Mouse (Mus musculus): ENCODE measurements around the gene Olfr1150-ps1. TPM values are rescaled to one million over a fixed set of nuclear protein-coding genes. Genes with fewer than 3 reads are reported as not detected.

Gene Olfr1150-ps1
- total and polyA plus RNA-seq, 2 experiments: not detected

DNA sequence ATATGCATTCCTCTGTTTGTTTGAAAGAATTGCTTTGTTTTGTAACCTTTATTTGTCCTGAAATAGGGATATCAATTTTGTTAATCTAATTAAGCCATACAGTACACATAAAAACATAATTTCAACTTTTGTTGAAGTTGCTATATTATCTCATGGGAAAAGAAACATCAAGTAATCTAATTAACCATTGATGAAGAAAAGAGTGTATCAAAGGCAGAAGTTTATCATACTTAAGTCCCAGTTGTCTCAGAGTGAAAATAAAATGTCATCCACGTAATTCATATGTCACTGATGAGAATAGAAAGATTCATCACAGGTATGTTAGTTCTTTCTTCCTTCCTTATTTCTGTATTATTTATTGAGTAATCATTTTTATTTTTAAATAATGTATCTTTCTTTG is 50.9 kb downstream of the Olfr1150-ps1 start, which contains the start of gene Olfr1153:
Gene Olfr1153 (plus strand): TSS at position 301 of the 400 bp plus-strand sequence.
- TF ChIP-seq POLR2A (IDR thresholded peaks at IDR 0.05; ENCODE audit: extremely low read depth, insufficient read depth, low read length) (no peak), CTCF (IDR thresholded peaks at IDR 0.05; ENCODE audit: low read depth, low read length) (no peak)
- no peak for DNase-seq (ENCODE audit: extremely low read depth, low read depth, low spot score)
- WGBS: 57% methylated on average over 1 of the region's 1 CpGs

More for the DNA sequence above, 50.9 kb downstream of the Olfr1150-ps1 start, which contains the start of gene Olfr1153:
- Histone ChIP-seq H3K4me3 (ENCODE audit: insufficient read depth, low read depth, low read length) (no peak within 1 kb of the TSS), H3K36me3 (ENCODE audit: control insufficient read depth, insufficient read depth, low read length) (no peaks in the 10 kb centered on the region), H3K27ac (replicated peaks; ENCODE audit: insufficient read depth, low read depth, low read length) (no peak within 1 kb of the TSS), H3K79me2 (ENCODE audit: control insufficient read depth, insufficient read depth, low read length) (no peaks in the 10 kb centered on the region), H3K9ac (ENCODE audit: low read depth, low read length) (no peak within 1 kb of the TSS), H3K4me1 (ENCODE audit: control insufficient read depth, insufficient read depth, low read length) (no peaks in the 10 kb centered on the region), H3K27me3 (ENCODE audit: control insufficient read depth, insufficient read depth, low read length) (no peaks in the 10 kb centered on the region)

Other genes with a start within 250 kb of the Olfr1150-ps1 start
- not detected in 2 replicates for gene Olfr1130, start 237.8 kb upstream of the Olfr1150-ps1 start, total RNA-seq (2014; rRNA removed)
- gene Olfr1130, start 237.8 kb upstream of the Olfr1150-ps1 start, polyA plus RNA-seq (2012; rRNA removed): not detected in 2 replicates
- not detected in 2 replicates for gene Olfr1131, start 216.9 kb upstream of the Olfr1150-ps1 start, total RNA-seq (2014; rRNA removed)
- not detected in 2 replicates for gene Olfr1131, start 216.9 kb upstream of the Olfr1150-ps1 start, polyA plus RNA-seq (2012; rRNA removed)
- not detected in 2 replicates for gene Olfr1132, start 206.5 kb upstream of the Olfr1150-ps1 start, total RNA-seq (2014; rRNA removed)
- not detected in 2 replicates for gene Olfr1132, start 206.5 kb upstream of the Olfr1150-ps1 start, polyA plus RNA-seq (2012; rRNA removed)
- gene Olfr1133, start 196.6 kb upstream of the Olfr1150-ps1 start, total RNA-seq (2014; rRNA removed): not detected in 2 replicates
- not detected in 2 replicates for gene Olfr1133, start 196.6 kb upstream of the Olfr1150-ps1 start, polyA plus RNA-seq (2012; rRNA removed)
- not detected in 2 replicates for gene Olfr1134, start 185.5 kb upstream of the Olfr1150-ps1 start, total RNA-seq (2014; rRNA removed)
- not detected in 2 replicates for gene Olfr1134, start 185.5 kb upstream of the Olfr1150-ps1 start, polyA plus RNA-seq (2012; rRNA removed)
- gene Olfr1135, start 170.3 kb upstream of the Olfr1150-ps1 start, total RNA-seq (2014; rRNA removed): not detected in 2 replicates
- not detected in 2 replicates for gene Olfr1135, start 170.3 kb upstream of the Olfr1150-ps1 start, polyA plus RNA-seq (2012; rRNA removed)
- not detected in 2 replicates for gene Olfr1136, start 150.0 kb upstream of the Olfr1150-ps1 start, total RNA-seq (2014; rRNA removed)
- gene Olfr1136, start 150.0 kb upstream of the Olfr1150-ps1 start, polyA plus RNA-seq (2012; rRNA removed): not detected in 2 replicates
- gene Olfr1137, start 130.8 kb upstream of the Olfr1150-ps1 start, total RNA-seq (2014; rRNA removed): not detected in 2 replicates
- gene Olfr1137, start 130.8 kb upstream of the Olfr1150-ps1 start, polyA plus RNA-seq (2012; rRNA removed): not detected in 2 replicates
- gene Olfr1138, start 104.0 kb upstream of the Olfr1150-ps1 start, total RNA-seq (2014; rRNA removed): not detected in 2 replicates
- gene Olfr1138, start 104.0 kb upstream of the Olfr1150-ps1 start, polyA plus RNA-seq (2012; rRNA removed): not detected in 2 replicates
- gene Olfr1140, start 100.2 kb upstream of the Olfr1150-ps1 start, total RNA-seq (2014; rRNA removed): not detected in 2 replicates
- not detected in 2 replicates for gene Olfr1140, start 100.2 kb upstream of the Olfr1150-ps1 start, polyA plus RNA-seq (2012; rRNA removed)
- not detected in 2 replicates for gene Olfr1141, start 90.0 kb upstream of the Olfr1150-ps1 start, total RNA-seq (2014; rRNA removed)
- gene Olfr1141, start 90.0 kb upstream of the Olfr1150-ps1 start, polyA plus RNA-seq (2012; rRNA removed): not detected in 2 replicates
- not detected in 2 replicates for gene Olfr152, start 64.5 kb upstream of the Olfr1150-ps1 start, total RNA-seq (2014; rRNA removed)
- not detected in 2 replicates for gene Olfr152, start 64.5 kb upstream of the Olfr1150-ps1 start, polyA plus RNA-seq (2012; rRNA removed)
- gene Olfr1143, start 43.4 kb upstream of the Olfr1150-ps1 start, total RNA-seq (2014; rRNA removed): not detected in 2 replicates
- not detected in 2 replicates for gene Olfr1143, start 43.4 kb upstream of the Olfr1150-ps1 start, polyA plus RNA-seq (2012; rRNA removed)
- gene Olfr1145, start 34.2 kb upstream of the Olfr1150-ps1 start, total RNA-seq (2014; rRNA removed): not detected in 2 replicates
- gene Olfr1145, start 34.2 kb upstream of the Olfr1150-ps1 start, polyA plus RNA-seq (2012; rRNA removed): not detected in 2 replicates
- not detected in 2 replicates for gene Olfr1148, start 13.5 kb upstream of the Olfr1150-ps1 start, total RNA-seq (2014; rRNA removed)
- gene Olfr1148, start 13.5 kb upstream of the Olfr1150-ps1 start, polyA plus RNA-seq (2012; rRNA removed): not detected in 2 replicates
- gene Olfr1151, start 11.9 kb downstream of the Olfr1150-ps1 start, total RNA-seq (2014; rRNA removed): not detected in 2 replicates
- gene Olfr1151, start 11.9 kb downstream of the Olfr1150-ps1 start, polyA plus RNA-seq (2012; rRNA removed): not detected in 2 replicates
- gene Olfr1152, start 22.5 kb downstream of the Olfr1150-ps1 start, total RNA-seq (2014; rRNA removed): not detected in 2 replicates
- not detected in 2 replicates for gene Olfr1152, start 22.5 kb downstream of the Olfr1150-ps1 start, polyA plus RNA-seq (2012; rRNA removed)
- not detected in 2 replicates for gene Olfr1153, start 51.0 kb downstream of the Olfr1150-ps1 start, total RNA-seq (2014; rRNA removed)
- gene Olfr1153, start 51.0 kb downstream of the Olfr1150-ps1 start, polyA plus RNA-seq (2012; rRNA removed): not detected in 2 replicates
- gene Olfr1154, start 61.2 kb downstream of the Olfr1150-ps1 start, total RNA-seq (2014; rRNA removed): not detected in 2 replicates
- gene Olfr1154, start 61.2 kb downstream of the Olfr1150-ps1 start, polyA plus RNA-seq (2012; rRNA removed): not detected in 2 replicates
- not detected in 2 replicates for gene Olfr1155, start 101.1 kb downstream of the Olfr1150-ps1 start, total RNA-seq (2014; rRNA removed)
- not detected in 2 replicates for gene Olfr1155, start 101.1 kb downstream of the Olfr1150-ps1 start, polyA plus RNA-seq (2012; rRNA removed)
- not detected in 2 replicates for gene Olfr1156, start 109.1 kb downstream of the Olfr1150-ps1 start, total RNA-seq (2014; rRNA removed)
- not detected in 2 replicates for gene Olfr1156, start 109.1 kb downstream of the Olfr1150-ps1 start, polyA plus RNA-seq (2012; rRNA removed)
- not detected in 2 replicates for gene Olfr1157, start 124.3 kb downstream of the Olfr1150-ps1 start, total RNA-seq (2014; rRNA removed)
- gene Olfr1157, start 124.3 kb downstream of the Olfr1150-ps1 start, polyA plus RNA-seq (2012; rRNA removed): not detected in 2 replicates
- not detected in 2 replicates for gene Olfr74, start 130.7 kb downstream of the Olfr1150-ps1 start, total RNA-seq (2014; rRNA removed)
- gene Olfr74, start 130.7 kb downstream of the Olfr1150-ps1 start, polyA plus RNA-seq (2012; rRNA removed): not detected in 2 replicates
- gene Olfr1158, start 146.1 kb downstream of the Olfr1150-ps1 start, total RNA-seq (2014; rRNA removed): not detected in 2 replicates
- gene Olfr1158, start 146.1 kb downstream of the Olfr1150-ps1 start, polyA plus RNA-seq (2012; rRNA removed): not detected in 2 replicates
- gene Olfr1160, start 164.3 kb downstream of the Olfr1150-ps1 start, total RNA-seq (2014; rRNA removed): not detected in 2 replicates
- gene Olfr1160, start 164.3 kb downstream of the Olfr1150-ps1 start, polyA plus RNA-seq (2012; rRNA removed): not detected in 2 replicates
- not detected in 2 replicates for gene Olfr1161, start 178.8 kb downstream of the Olfr1150-ps1 start, total RNA-seq (2014; rRNA removed)
- gene Olfr1161, start 178.8 kb downstream of the Olfr1150-ps1 start, polyA plus RNA-seq (2012; rRNA removed): not detected in 2 replicates
- not detected in 2 replicates for gene Olfr73, start 193.7 kb downstream of the Olfr1150-ps1 start, total RNA-seq (2014; rRNA removed)
- not detected in 2 replicates for gene Olfr73, start 193.7 kb downstream of the Olfr1150-ps1 start, polyA plus RNA-seq (2012; rRNA removed)
- not detected in 2 replicates for gene Olfr1162, start 207.1 kb downstream of the Olfr1150-ps1 start, total RNA-seq (2014; rRNA removed)
- gene Olfr1162, start 207.1 kb downstream of the Olfr1150-ps1 start, polyA plus RNA-seq (2012; rRNA removed): not detected in 2 replicates
- gene Olfr1163, start 227.8 kb downstream of the Olfr1150-ps1 start, total RNA-seq (2014; rRNA removed): not detected in 2 replicates
- not detected in 2 replicates for gene Olfr1163, start 227.8 kb downstream of the Olfr1150-ps1 start, polyA plus RNA-seq (2012; rRNA removed)
- gene Olfr1164, start 250.0 kb downstream of the Olfr1150-ps1 start, total RNA-seq (2014; rRNA removed): not detected in 2 replicates
- gene Olfr1164, start 250.0 kb downstream of the Olfr1150-ps1 start, polyA plus RNA-seq (2012; rRNA removed): not detected in 2 replicates